Mouse (Mus musculus) neural tube, embryonic 11.5 days (tissue): ENCODE measurements around the gene Dpy30. TPM values are rescaled to one million over a fixed set of nuclear protein-coding genes. Genes with fewer than 3 reads are reported as not detected.

Experiments used
- ATAC-seq: fragments of 200-750 bp; cut with Nextera tagmentation; 2 replicates; pipeline ENCODE4 v1.8.0; 2017; ENCODE audit warnings: moderate number of reproducible peaks, mild to moderate bottlenecking, moderate TSS enrichment, moderate library complexity; ENCODE audit not compliant: insufficient read depth, low FRiP score, low TSS enrichment
- DNase-seq: peaks from one replicate; pipeline ENCODE4 v3.0.0-alpha.2; 2015; ENCODE audit warnings: low spot score
- H3K27ac ChIP-seq: fragments of 300-500 bp; sonication (generic); 2 replicates; pipeline ENCODE4 v1.5.1; 2014; ENCODE audit warnings: low read depth, mild to moderate bottlenecking, low read length
- H3K27me3 ChIP-seq: fragments of 300-500 bp; sonication (generic); 2 replicates; pipeline ENCODE4 v1.6.1; 2014; ENCODE audit warnings: mild to moderate bottlenecking, low read length, mixed read lengths; ENCODE audit not compliant: control insufficient read depth, insufficient read depth
- H3K36me3 ChIP-seq: fragments of 300-500 bp; sonication (generic); 2 replicates; pipeline ENCODE4 v1.6.1; 2014; ENCODE audit warnings: mild to moderate bottlenecking, low read length, moderate library complexity, mixed read lengths; ENCODE audit not compliant: control insufficient read depth, insufficient read depth
- H3K4me1 ChIP-seq: fragments of 300-500 bp; sonication (generic); 2 replicates; pipeline ENCODE4 v1.6.1; 2014; ENCODE audit warnings: low read length, mixed read lengths; ENCODE audit not compliant: control insufficient read depth, insufficient read depth
- H3K4me2 ChIP-seq: fragments of 300-500 bp; sonication (generic); 2 replicates; pipeline ENCODE4 v1.6.1; 2014; ENCODE audit warnings: low read depth, mild to moderate bottlenecking, moderate library complexity
- H3K4me3 ChIP-seq: fragments of 300-500 bp; sonication (generic); 2 replicates; pipeline ENCODE4 v1.5.1; 2014; ENCODE audit warnings: low read depth, low read length
- H3K9ac ChIP-seq: fragments of 300-500 bp; sonication (generic); 2 replicates; pipeline ENCODE4 v1.6.1; 2014; ENCODE audit warnings: mild to moderate bottlenecking, low read length
- H3K9me3 ChIP-seq: fragments of 300-500 bp; sonication (generic); 2 replicates; pipeline ENCODE4 v1.6.1; 2016; ENCODE audit warnings: low read length; ENCODE audit not compliant: control insufficient read depth
- WGBS: fragments of 180-500 bp; shearing (Covaris S2); extraction: QIAGEN DNeasy Blood & Tissue Kit; methylation state at CpG from one replicate; pipeline ENCODE4 v1.1.7; 2014; 5-methylcytosine and 5-hydroxymethylcytosine counted together
- polyA plus RNA-seq: library from polyadenylated mRNA; unstranded; fragments of >200 nt; fragmentation: Nextera tagmentation; extraction: Ambion mirVana; gene quantifications from 2 replicates; pipeline ENCODE4 v1.2.1, GENCODE M21; 2014

Gene Dpy30
- polyA plus RNA-seq, 1 experiment from 2014 or later, result 227 TPM

DNA sequence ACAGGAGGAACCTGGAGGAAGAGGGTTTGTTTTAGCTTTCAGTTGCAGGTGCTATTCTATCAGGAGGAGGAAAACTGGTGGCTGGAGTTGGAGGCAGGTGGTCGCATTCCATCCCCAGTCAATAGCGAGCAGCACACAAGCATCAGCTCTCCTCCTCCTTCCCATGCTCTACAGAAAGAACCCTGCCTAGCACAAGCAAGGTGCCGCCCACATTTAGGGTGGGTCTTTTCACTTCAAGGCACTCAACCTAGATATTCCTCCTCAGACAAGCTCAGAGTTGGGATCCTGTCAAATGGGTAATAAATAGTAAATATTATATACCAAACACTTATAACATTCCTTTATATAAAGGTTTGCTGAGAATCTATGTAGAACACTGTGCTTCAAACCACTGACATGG, 33.5 kb downstream of the Dpy30 start:
- H3K27me3 ChIP-seq, result no peaks in the 10 kb centered on the region
- no peak overlapping the region for H3K4me2 ChIP-seq
- ATAC-seq (no peak), DNase-seq (no peak)
- H3K9ac ChIP-seq, result no peak overlapping the region
- no peaks in the 10 kb centered on the region for H3K9me3 ChIP-seq
- WGBS, result 84% methylated on average over 3 of the region's 3 CpGs
- peaks cover 6% of the 10 kb centered on the region; the same call in 1 of the 2 replicates for H3K4me1 ChIP-seq
- no peaks in the 10 kb centered on the region for H3K36me3 ChIP-seq
- no peak overlapping the region for H3K27ac ChIP-seq
- H3K4me3 ChIP-seq, result no peak overlapping the region

DNA sequence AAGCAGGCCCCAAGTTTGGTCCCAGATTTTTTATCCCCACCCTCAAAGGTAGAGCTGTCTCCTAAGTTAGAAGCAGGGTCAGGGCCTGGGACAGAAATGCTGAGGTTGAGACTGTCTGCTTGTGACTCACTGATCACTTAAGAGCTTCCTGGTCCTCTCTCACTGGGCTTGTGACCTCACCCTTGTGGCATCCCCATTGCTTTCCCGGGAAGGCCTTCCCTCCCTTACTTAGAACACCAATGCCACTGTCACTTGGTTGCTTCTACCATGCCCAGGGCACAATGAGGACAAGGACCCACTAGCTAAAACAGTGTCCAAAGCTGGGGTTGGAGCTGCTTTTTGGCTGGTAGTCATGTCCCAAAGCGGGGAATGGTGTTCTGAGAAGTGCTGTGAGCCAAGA, 35.1 kb downstream of the Dpy30 start:
- H3K36me3 ChIP-seq, result no peaks in the 10 kb centered on the region
- no peak for ATAC-seq
- WGBS, result 100% methylated on average over 2 of the region's 2 CpGs
- no peaks in the 10 kb centered on the region for H3K9me3 ChIP-seq
- no peak for DNase-seq
- no peak overlapping the region for H3K9ac ChIP-seq
- H3K4me1 ChIP-seq, result peaks cover 6% of the 10 kb centered on the region; the same call in 1 of the 2 replicates
- H3K27ac ChIP-seq, result no peak overlapping the region
- H3K4me3 ChIP-seq, result no peak overlapping the region
- H3K4me2 ChIP-seq, result no peak overlapping the region
- H3K27me3 ChIP-seq, result no peaks in the 10 kb centered on the region

DNA sequence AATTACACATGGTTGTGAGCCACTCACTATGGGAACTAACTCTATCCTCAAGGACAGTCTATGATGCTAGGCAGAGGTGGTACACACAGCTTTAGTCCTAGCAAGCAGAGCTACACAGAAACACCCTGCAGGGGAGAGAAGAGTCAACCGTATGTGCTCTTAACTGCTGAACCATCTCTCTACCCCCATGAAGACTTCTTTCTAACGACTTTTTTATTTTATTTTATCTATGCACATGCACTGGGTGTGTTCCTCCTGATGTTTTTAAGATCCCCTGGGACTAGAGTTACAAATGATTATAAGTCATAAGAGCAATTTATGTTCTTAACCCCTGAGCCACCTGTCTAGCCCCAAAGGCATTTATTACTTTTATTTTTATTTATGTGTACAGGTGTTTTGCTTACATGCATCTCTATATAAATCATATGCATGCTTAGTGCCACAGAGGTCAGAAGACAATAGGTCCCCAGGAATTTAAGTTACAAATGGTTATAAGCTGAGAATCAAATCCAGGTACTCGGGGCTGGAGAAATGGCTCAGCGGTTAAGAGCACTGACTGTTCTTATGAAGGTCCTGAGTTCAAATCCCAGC, 37.5 kb downstream of the Dpy30 start:
- no peak for DNase-seq

DNA sequence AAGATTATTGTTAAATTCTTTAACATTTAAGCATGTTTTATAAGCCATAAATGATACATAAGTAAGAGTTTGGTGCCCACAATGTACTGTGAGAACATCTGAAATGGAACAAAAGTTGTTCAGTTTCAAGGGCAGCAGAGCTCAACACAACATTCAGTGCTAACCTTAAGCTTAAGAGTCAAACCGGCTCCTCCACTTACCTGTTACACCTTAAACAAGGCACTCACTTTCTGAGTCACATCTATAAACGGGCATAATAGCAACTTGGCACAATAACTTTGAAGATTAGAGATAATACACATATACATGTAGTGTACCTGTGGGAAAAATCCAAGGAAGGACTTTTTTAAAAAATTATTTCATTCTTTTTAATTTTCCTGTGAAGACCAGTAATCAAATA, 38.0 kb downstream of the Dpy30 start:
- no peak overlapping the region for H3K9ac ChIP-seq
- H3K9me3 ChIP-seq, result no peaks in the 10 kb centered on the region
- 87% methylated on average over 2 of the region's 2 CpGs for WGBS
- H3K27ac ChIP-seq, result no peak overlapping the region
- no peaks in the 10 kb centered on the region for H3K27me3 ChIP-seq
- H3K4me3 ChIP-seq, result no peak overlapping the region
- no peaks in the 10 kb centered on the region for H3K4me1 ChIP-seq
- ATAC-seq, result no peak
- H3K4me2 ChIP-seq, result no peak overlapping the region
- no peak for DNase-seq
- no peaks in the 10 kb centered on the region for H3K36me3 ChIP-seq

More for the DNA sequence above, 37.5 kb downstream of the Dpy30 start:
- no peak overlapping the region for H3K27ac ChIP-seq
- H3K9me3 ChIP-seq, result no peaks in the 10 kb centered on the region
- no peaks in the 10 kb centered on the region for H3K27me3 ChIP-seq
- WGBS, result 89% methylated on average over 4 of the region's 4 CpGs
- H3K4me3 ChIP-seq, result no peak overlapping the region
- no peaks in the 10 kb centered on the region for H3K4me1 ChIP-seq
- H3K9ac ChIP-seq, result no peak overlapping the region
- H3K4me2 ChIP-seq, result no peak overlapping the region
- H3K36me3 ChIP-seq, result no peaks in the 10 kb centered on the region
- no peak for ATAC-seq

DNA sequence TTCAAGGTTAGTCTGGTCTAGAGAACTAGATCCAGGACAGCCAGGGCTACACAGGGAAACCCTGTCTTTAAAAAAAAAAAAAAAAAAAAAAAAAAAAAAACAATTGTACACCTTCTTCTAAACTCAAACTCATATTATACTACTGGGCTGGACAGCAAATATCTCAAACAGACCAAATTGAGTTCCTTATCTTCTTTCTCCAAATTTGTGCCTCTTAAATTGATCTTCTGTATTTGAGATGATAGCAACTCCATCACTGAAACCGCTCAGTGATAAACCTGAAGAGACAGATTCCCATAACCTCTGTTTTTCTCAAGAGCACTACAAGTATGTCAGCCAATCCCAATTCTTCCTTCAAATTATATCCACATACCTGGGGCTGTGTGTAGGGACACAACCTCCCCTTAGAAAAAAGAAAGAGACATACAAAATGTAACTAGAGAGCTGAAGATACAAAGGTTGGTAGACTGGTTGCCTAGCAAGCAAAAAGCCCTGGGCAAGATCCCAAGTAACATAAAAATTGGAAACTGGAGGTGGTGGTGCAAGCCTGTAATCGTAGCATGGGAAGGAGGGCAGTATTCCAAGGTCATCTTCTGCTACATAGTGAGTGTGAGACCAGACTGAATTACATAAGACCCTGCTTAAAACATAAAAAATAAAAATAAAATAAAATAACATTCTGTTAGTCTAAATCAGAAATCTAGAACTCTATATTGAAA, 39.2 kb downstream of the Dpy30 start:
- Histone ChIP-seq H3K36me3 (no peaks in the 10 kb centered on the region), H3K4me2 (no peak overlapping the region), H3K4me1 (no peaks in the 10 kb centered on the region), H3K27ac (no peak overlapping the region), H3K9me3 (no peaks in the 10 kb centered on the region), H3K4me3 (no peak overlapping the region), H3K9ac (no peak overlapping the region), H3K27me3 (no peaks in the 10 kb centered on the region)
- ATAC-seq, result no peak
- no peak for DNase-seq
- 93% methylated on average over 2 of the region's 2 CpGs for WGBS

DNA sequence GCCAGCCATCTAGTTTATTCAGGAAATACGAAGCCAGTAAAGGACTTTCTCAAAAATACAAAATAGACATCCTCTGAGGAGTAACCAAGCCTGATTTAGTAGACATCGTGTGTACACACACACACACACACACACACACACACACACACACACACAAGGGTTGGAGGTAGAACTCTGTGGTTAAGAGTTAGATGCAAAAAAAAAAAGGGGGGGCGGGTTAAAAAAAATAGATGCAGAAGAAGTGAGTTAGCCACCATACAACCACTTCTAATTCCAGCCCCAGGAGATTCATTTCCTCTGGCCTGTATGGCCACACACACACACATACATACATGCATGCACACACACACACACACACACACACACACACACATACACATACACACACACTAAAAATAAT, 41.7 kb downstream of the Dpy30 start:
- Histone ChIP-seq H3K9ac (no peak overlapping the region), H3K4me2 (no peak overlapping the region), H3K36me3 (no peaks in the 10 kb centered on the region), H3K27ac (no peak overlapping the region), H3K9me3 (no peaks in the 10 kb centered on the region), H3K27me3 (no peaks in the 10 kb centered on the region), H3K4me1 (no peaks in the 10 kb centered on the region), H3K4me3 (no peak overlapping the region)
- no peak for DNase-seq
- ATAC-seq, result no peak
- whole genome bisulfite sequencing, result 93% methylated on average over 3 of the region's 3 CpGs

DNA sequence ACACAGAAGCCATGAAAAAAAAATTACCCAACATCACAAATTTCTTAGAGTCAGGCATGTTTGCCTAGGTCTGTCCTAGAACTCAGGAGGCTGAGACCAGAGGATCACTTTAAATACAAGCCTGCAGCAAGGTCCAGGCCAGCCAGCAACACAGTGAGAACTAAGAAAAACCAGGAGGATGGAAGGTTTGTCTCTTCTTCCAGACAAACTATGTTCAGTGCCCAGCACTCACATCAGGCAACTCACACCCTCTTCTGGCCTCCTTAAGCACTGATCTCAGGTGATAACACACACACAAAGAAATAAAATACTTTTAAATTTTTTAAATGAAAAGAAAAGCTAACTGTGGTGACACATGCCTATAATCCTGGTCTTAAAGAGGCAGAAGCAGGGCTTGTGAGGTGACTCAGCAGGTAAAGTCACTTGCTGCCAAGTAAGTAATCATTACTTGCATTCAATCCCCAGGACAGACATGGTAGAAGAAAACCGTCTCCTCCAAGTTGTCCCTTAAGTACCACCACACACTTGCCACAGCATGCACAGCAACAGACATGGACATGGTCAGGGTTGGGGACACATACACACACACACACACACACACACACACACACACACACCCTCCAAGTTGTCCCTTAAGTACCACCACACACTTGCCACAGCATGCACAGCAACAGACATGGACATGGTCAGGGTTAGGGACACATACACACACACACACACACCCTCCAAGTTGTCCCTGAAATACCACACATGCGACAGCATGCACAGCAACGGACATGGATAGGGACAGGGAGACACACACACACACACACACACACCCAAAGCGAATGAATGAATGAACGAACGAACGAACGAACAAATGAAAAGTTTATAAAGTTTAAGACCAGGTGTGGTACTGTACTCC, 44.5 kb downstream of the Dpy30 start:
- Histone ChIP-seq H3K27me3 (no peaks in the 10 kb centered on the region), H3K4me2 (no peak overlapping the region), H3K9me3 (no peaks in the 10 kb centered on the region), H3K27ac (no peak overlapping the region), H3K36me3 (no peaks in the 10 kb centered on the region), H3K4me3 (no peak overlapping the region), H3K4me1 (no peaks in the 10 kb centered on the region), H3K9ac (no peak overlapping the region)
- ATAC-seq (no peak), DNase-seq (no peak)
- 92% methylated on average over 8 of the region's 8 CpGs for WGBS

DNA sequence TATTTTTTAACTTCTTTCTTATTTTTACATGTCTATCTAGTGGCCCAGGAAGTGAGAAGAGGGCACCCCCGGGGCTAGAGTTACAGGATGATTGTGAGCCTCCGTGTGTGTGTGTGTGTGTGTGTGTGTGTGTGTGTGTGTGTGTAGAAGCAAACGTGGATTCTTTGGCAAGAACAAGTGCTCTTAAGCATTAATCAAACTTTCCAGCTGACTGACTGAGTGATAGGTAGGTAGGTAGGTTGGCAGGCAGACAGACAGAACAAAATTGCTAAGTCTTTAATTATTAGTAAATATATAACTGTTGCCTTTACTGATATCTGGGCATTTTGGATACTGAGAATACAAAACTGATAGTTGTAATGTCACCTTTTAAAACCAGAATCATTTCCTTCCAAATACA, 49.3 kb downstream of the Dpy30 start:
- ATAC-seq (no peak), DNase-seq (no peak)
- no peak overlapping the region for H3K4me2 ChIP-seq
- H3K36me3 ChIP-seq, result no peaks in the 10 kb centered on the region
- no peak overlapping the region for H3K4me3 ChIP-seq
- no peak overlapping the region for H3K27ac ChIP-seq
- 89% methylated on average over 3 of the region's 3 CpGs for WGBS
- no peak overlapping the region for H3K9ac ChIP-seq
- H3K4me1 ChIP-seq, result no peaks in the 10 kb centered on the region
- H3K9me3 ChIP-seq, result no peaks in the 10 kb centered on the region
- no peaks in the 10 kb centered on the region for H3K27me3 ChIP-seq
